Mouse (Mus musculus) gastrocnemius, adult 8-10 months (tissue): Measurements from ENCODE around the gene Olfr344. TPM values are rescaled to one million over a fixed set of nuclear protein-coding genes. Genes with fewer than 3 reads are reported as not detected.

Experiments
- DNase-seq, 2 experiments: peaks; one replicate each; pipeline ENCODE4 v3.0.0; 2022; ENCODE audit warnings: low spot score in 2 of 2
- total RNA-seq, 4 experiments: library from RNA; stranded (reverse); gene quantifications; 2 replicates each; pipeline ENCODE4 v1.2.4; 2022

The Olfr344 gene
- not detected for total RNA-seq

GRCm38 (mm10) chr2:36566362-36566761 lies at the start of gene Olfr344:
TSS of gene Olfr344 (plus strand) at chr2:36566662.
- DNase-seq, result no peak

- no peak for DNase-seq
Observed at GRCm38 (mm10) chr2:36524698-36525097, 41.8 kb upstream of the Olfr344 start, which contains the start of gene Olfr342. TSS of gene Olfr342 (plus strand) at chr2:36524998.

- DNase-seq, result no peak
Observed at GRCm38 (mm10) chr2:36565156-36565555, 1.3 kb upstream of the Olfr344 start.

- DNase-seq, result no peak
Observed at GRCm38 (mm10) chr2:36567022-36567421, 560 bp downstream of the Olfr344 start.

- no peak for DNase-seq
Observed at GRCm38 (mm10) chr2:36567845-36568244, 1.4 kb downstream of the Olfr344 start.

Other genes with a start within 250 kb of the Olfr344 start
- under 1 TPM in 1 of 4 experiments, not detected in 3; 0.05 TPM for gene Olfr338, start 193.1 kb upstream of the Olfr344 start, total RNA-seq
- gene Olfr339, start 147.7 kb upstream of the Olfr344 start, total RNA-seq, result not detected
- not detected for gene Olfr340, start 114.1 kb upstream of the Olfr344 start, total RNA-seq
- not detected for gene Olfr341, start 84.2 kb upstream of the Olfr344 start, total RNA-seq
- not detected for gene Olfr342, start 41.7 kb upstream of the Olfr344 start, total RNA-seq
- not detected for gene Olfr345, start 73.4 kb downstream of the Olfr344 start, total RNA-seq
- not detected for gene Olfr346, start 119.1 kb downstream of the Olfr344 start, total RNA-seq
- gene Olfr347, start 165.2 kb downstream of the Olfr344 start, total RNA-seq, result not detected
- not detected for gene Olfr348, start 217.6 kb downstream of the Olfr344 start, total RNA-seq
- gene Olfr50, start 223.9 kb downstream of the Olfr344 start, total RNA-seq, result not detected